Mouse (Mus musculus) ES-Bruce4 (cell line): ENCODE results near the gene Olfr965.

Experiments used
- CTCF ChIP-seq: IDR thresholded peaks from one replicate; pipeline ENCODE4 v1.8.1; 2011; ENCODE audit warnings: low read depth, low read length
- EP300 ChIP-seq: IDR thresholded peaks from 2 replicates; pipeline ENCODE4 v1.6.1; 2011; ENCODE audit warnings: low read depth, low read length; ENCODE audit not compliant: insufficient read depth
- POLR2A ChIP-seq: IDR thresholded peaks from one replicate; pipeline ENCODE4 v1.8.1; 2011; ENCODE audit warnings: low read length; ENCODE audit not compliant: insufficient read depth

GRCm38 (mm10) chr9:39730678-39731077 lies 19.5 kb downstream of the Olfr965 start, which contains the start of gene Olfr150:
- TF ChIP-seq CTCF: no peak
- no peak for TF ChIP-seq EP300
- TF ChIP-seq POLR2A: no peak
